Mouse (Mus musculus) spleen, adult 2 months (tissue): ENCODE measurements at regions not wholly inside any gene's neighbourhood (a gene's known extent, or its start where the extent isn't known, plus 50 kb on each side); places are given as distances from the start of the nearest gene placed in this dataset.

ENCODE experiments used
- DNase-seq, 2 experiments: peaks; one replicate each; pipeline versions ENCODE4 v3.0.0 to v3.0.0-alpha.2; 2012 to 2021; ENCODE audit warnings: low spot score in 2 of 2, low read depth in 1 of 2
- H3K27ac ChIP-seq: fragments of 200-500 bp; 2 replicates; pipeline ENCODE4 v1.5.1; 2012; ENCODE audit warnings: low read length, inconsistent platforms; ENCODE audit not compliant: insufficient read depth
- H3K27me3 ChIP-seq: fragments of 200-500 bp; 2 replicates; pipeline ENCODE4 v1.6.1; 2012; ENCODE audit warnings: mild to moderate bottlenecking, moderate library complexity, low read length, inconsistent platforms; ENCODE audit not compliant: control insufficient read depth, insufficient read depth
- H3K36me3 ChIP-seq: fragments of 200-500 bp; 2 replicates; pipeline ENCODE4 v1.6.1; 2012; ENCODE audit warnings: mild to moderate bottlenecking, low read length, inconsistent platforms; ENCODE audit not compliant: control insufficient read depth, insufficient read depth
- H3K4me1 ChIP-seq: fragments of 200-500 bp; 2 replicates; pipeline ENCODE4 v1.6.1; 2011; ENCODE audit warnings: inconsistent platforms; ENCODE audit not compliant: control insufficient read depth, insufficient read depth, insufficient read length
- H3K4me3 ChIP-seq: fragments of 200-500 bp; 2 replicates; pipeline ENCODE4 v1.5.1; 2011; ENCODE audit warnings: mild to moderate bottlenecking, inconsistent platforms; ENCODE audit not compliant: insufficient read depth, insufficient read length; ENCODE audit errors: extremely low read depth
- CTCF ChIP-seq: fragments of 200-500 bp; IDR thresholded peaks from 2 replicates; pipeline ENCODE4 v1.5.1; 2011; ENCODE audit warnings: mild to moderate bottlenecking, inconsistent platforms; ENCODE audit not compliant: insufficient read depth, insufficient read length, insufficient replicate concordance; ENCODE audit errors: extremely low read depth
- POLR2A ChIP-seq: fragments of 200-500 bp; IDR thresholded peaks from 2 replicates; pipeline ENCODE4 v1.6.1; 2011; ENCODE audit warnings: low read depth, low read length, inconsistent platforms
- WGBS: fragments of 180-500 bp; shearing (Covaris S2); methylation state at CpG from one replicate; pipeline ENCODE4 v1.1.7; 2018; 5-methylcytosine and 5-hydroxymethylcytosine counted together

DNA sequence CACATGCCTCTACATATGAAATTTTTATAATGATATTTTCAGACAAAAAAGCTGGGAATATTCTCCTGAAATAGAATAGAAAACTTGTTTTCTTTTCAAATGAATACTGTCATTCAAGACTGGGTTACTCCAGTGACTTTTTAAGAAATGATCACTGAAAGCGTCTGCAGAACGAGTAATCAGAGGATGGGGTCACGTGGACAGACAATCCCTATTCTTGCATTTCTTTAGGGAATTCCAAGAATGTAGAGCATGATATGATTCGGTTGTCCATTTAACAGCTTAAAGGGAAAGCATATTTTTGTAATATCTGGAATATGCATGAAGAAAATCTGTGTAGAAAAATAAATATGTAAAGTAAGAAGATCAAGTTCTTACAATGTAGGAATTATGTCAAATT, 65.6 kb downstream of the 4933402N22Rik start:
- Histone ChIP-seq H3K4me3 (no peak overlapping the region), H3K27me3 (no peaks in the 10 kb centered on the region), H3K27ac (no peak overlapping the region), H3K4me1 (no peaks in the 10 kb centered on the region), H3K36me3 (no peaks in the 10 kb centered on the region)
- DNase-seq = no peak
- TF ChIP-seq POLR2A (no peak), CTCF (no peak)
- 84% methylated on average over 4 of the region's 4 CpGs for WGBS

- 87% methylated on average over 5 of the region's 5 CpGs for WGBS
- no peaks in the 10 kb centered on the region for H3K4me1 ChIP-seq
- no peaks in the 10 kb centered on the region for H3K36me3 ChIP-seq
- H3K27ac ChIP-seq = no peak overlapping the region
- H3K4me3 ChIP-seq = no peak overlapping the region
- DNase-seq = no peak
- H3K27me3 ChIP-seq = no peaks in the 10 kb centered on the region
- no peak for TF ChIP-seq CTCF
Observed at GRCm38 (mm10) chr5:11989140-11989539, 71.3 kb downstream of the 4933402N22Rik start.

- no peak for DNase-seq
Observed at GRCm38 (mm10) chr5:12000777-12001176, 82.9 kb downstream of the 4933402N22Rik start.

GRCm38 (mm10) chr5:12006473-12006872, 88.6 kb downstream of the 4933402N22Rik start:
- Histone ChIP-seq H3K27ac (no peak overlapping the region), H3K4me3 (no peak overlapping the region), H3K27me3 (no peaks in the 10 kb centered on the region), H3K36me3 (no peaks in the 10 kb centered on the region), H3K4me1 (no peaks in the 10 kb centered on the region)
- TF ChIP-seq CTCF (no peak), POLR2A (no peak)
- WGBS = 88% methylated on average over 3 of the region's 3 CpGs
- no peak for DNase-seq

More at GRCm38 (mm10) chr5:12000777-12001176, 82.9 kb downstream of the 4933402N22Rik start:
- TF ChIP-seq CTCF (no peak), POLR2A (no peak)
- Histone ChIP-seq H3K27me3 (no peaks in the 10 kb centered on the region), H3K4me3 (no peak overlapping the region), H3K27ac (no peak overlapping the region), H3K4me1 (no peaks in the 10 kb centered on the region), H3K36me3 (no peaks in the 10 kb centered on the region)

- 70% methylated on average over 1 of the region's 1 CpGs for WGBS
- no peak for DNase-seq
Observed at GRCm38 (mm10) chr5:12016332-12016731, 98.5 kb downstream of the 4933402N22Rik start.

GRCm38 (mm10) chr5:12020489-12020888, 102.6 kb downstream of the 4933402N22Rik start:
- no peak for TF ChIP-seq POLR2A
- TF ChIP-seq CTCF = no peak
- Histone ChIP-seq H3K4me3 (no peak overlapping the region), H3K36me3 (no peaks in the 10 kb centered on the region), H3K4me1 (no peaks in the 10 kb centered on the region), H3K27me3 (no peaks in the 10 kb centered on the region), H3K27ac (no peak overlapping the region)
- DNase-seq = no peak

More at GRCm38 (mm10) chr5:12016332-12016731, 98.5 kb downstream of the 4933402N22Rik start:
- no peaks in the 10 kb centered on the region for H3K4me1 ChIP-seq
- no peak overlapping the region for H3K27ac ChIP-seq
- H3K36me3 ChIP-seq = no peaks in the 10 kb centered on the region
- H3K27me3 ChIP-seq = no peaks in the 10 kb centered on the region
- no peak overlapping the region for H3K4me3 ChIP-seq
- TF ChIP-seq CTCF = no peak
- no peak for TF ChIP-seq POLR2A

DNA sequence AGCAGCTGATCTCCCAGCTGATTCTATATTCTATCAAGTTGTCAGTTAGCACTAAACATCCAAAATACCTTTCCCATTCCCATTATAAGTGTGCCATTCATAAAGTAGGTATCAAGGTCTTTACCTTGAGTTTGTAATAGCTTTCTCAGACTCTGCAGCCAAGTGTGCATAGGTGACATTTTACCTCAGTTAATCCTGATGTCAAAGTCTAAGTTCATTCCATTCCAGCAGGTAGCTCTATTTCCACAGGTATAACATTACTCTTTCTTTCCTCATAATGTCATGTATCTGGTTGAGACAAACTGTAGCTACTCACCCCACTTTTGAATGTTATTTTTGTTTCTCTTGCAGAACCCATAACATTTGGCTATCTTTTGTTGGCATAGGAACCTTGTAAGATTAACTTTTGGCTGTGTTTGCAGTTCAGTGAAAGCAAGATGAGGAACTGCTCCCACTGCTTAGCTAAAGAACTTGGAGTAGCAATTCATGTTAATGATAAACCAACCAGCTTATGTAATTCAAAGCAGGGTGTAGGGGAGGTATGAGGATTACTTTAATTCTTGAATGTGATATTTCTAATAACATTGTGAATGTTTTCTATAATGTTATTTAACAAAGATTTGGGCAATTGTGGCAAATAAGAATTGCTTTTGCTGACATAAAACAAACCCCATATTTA, 107.0 kb downstream of the 4933402N22Rik start:
- no peak overlapping the region for H3K27ac ChIP-seq
- no peaks in the 10 kb centered on the region for H3K27me3 ChIP-seq
- no peak for DNase-seq
- H3K4me3 ChIP-seq = no peak overlapping the region
- H3K36me3 ChIP-seq = no peaks in the 10 kb centered on the region
- H3K4me1 ChIP-seq = no peaks in the 10 kb centered on the region
- TF ChIP-seq CTCF (no peak), POLR2A (no peak)

- WGBS = 20% methylated on average over 5 of the region's 5 CpGs
- H3K4me3 ChIP-seq = no peak overlapping the region
- H3K27me3 ChIP-seq = no peaks in the 10 kb centered on the region
- H3K36me3 ChIP-seq = no peaks in the 10 kb centered on the region
- H3K27ac ChIP-seq = no peak overlapping the region
- no peaks in the 10 kb centered on the region for H3K4me1 ChIP-seq
- TF ChIP-seq POLR2A (no peak), CTCF (no peak)
- peak in 1 of 2 experiments; percentile 4 for DNase-seq
Observed at GRCm38 (mm10) chr5:12030002-12030401, 112.2 kb downstream of the 4933402N22Rik start.
